8 mouse cellular contexts compared by ENCODE assay signal in genomic region chr5:118655025-118655424, GRCm38 (mm10).
DNase-seq lines count a peak whose midpoint lies in the region; ATAC-seq and TF ChIP-seq lines count a peak whose summit lies in the region.

No protein-coding gene starts in this region.

- H3K36me3 ChIP-seq in intestine, embryonic 14.5 days (ENCODE audit: control insufficient read depth, insufficient read depth, low read length) = no peaks in the 10 kb centered on the region
- H3K36me3 ChIP-seq in intestine, embryonic 16.5 days (ENCODE audit: control insufficient read depth, insufficient read depth, low read length) = no peaks in the 10 kb centered on the region
- no peaks in the 10 kb centered on the region for H3K36me3 ChIP-seq in kidney, embryonic 16.5 days (ENCODE audit: insufficient read depth, low read length)
- H3K36me3 ChIP-seq in small intestine, adult 2 months (ENCODE audit: control insufficient read depth, insufficient read depth, low read length) = no peaks in the 10 kb centered on the region

- TF ChIP-seq CTCF in brain, embryonic 14.5 days (IDR thresholded peaks at IDR 0.05; ENCODE audit: borderline replicate concordance, extremely low read depth, insufficient read depth, insufficient read length) = peak; percentile 72
- peak; percentile 26; the same call in 1 of the 2 replicates for TF ChIP-seq CTCF in small intestine, adult 2 months (IDR thresholded peaks at IDR 0.05; ENCODE audit: extremely low read depth, insufficient read length, insufficient replicate concordance, low read depth, low read length)

- 33% methylated on average over 2 of the region's 2 CpGs for WGBS in intestine, embryonic 14.5 days
- 36% methylated on average over 2 of the region's 2 CpGs for WGBS in intestine, embryonic 16.5 days
- WGBS in kidney, embryonic 16.5 days = 52% methylated on average over 2 of the region's 2 CpGs
- 60% methylated on average over 2 of the region's 2 CpGs for WGBS in small intestine, adult 2 months

- H3K27me3 ChIP-seq in intestine, embryonic 14.5 days (replicated peaks; ENCODE audit: control insufficient read depth, insufficient read depth, low read length) = no peaks in the 10 kb centered on the region
- no peaks in the 10 kb centered on the region for H3K27me3 ChIP-seq in intestine, embryonic 16.5 days (replicated peaks; ENCODE audit: control insufficient read depth, insufficient read depth, low read length)
- H3K27me3 ChIP-seq in kidney, embryonic 16.5 days (ENCODE audit: insufficient read depth, low read length) = no peaks in the 10 kb centered on the region
- no peaks in the 10 kb centered on the region for H3K27me3 ChIP-seq in small intestine, adult 2 months (ENCODE audit: control insufficient read depth, insufficient read depth, low read length)

- H3K9ac ChIP-seq in intestine, embryonic 14.5 days (ENCODE audit: low read length) = no peak overlapping the region
- no peak overlapping the region for H3K9ac ChIP-seq in intestine, embryonic 16.5 days (ENCODE audit: low read depth, low read length)
- H3K9ac ChIP-seq in kidney, embryonic 16.5 days (replicated peaks; ENCODE audit: low read length) = no peak overlapping the region

- peaks cover 53% of the 10 kb centered on the region for H3K4me1 ChIP-seq in intestine, embryonic 14.5 days (replicated peaks; ENCODE audit: control insufficient read depth, insufficient read depth, low read length)
- H3K4me1 ChIP-seq in intestine, embryonic 16.5 days (ENCODE audit: control insufficient read depth, insufficient read depth, low read length) = peaks cover 35% of the 10 kb centered on the region
- peaks cover 22% of the 10 kb centered on the region for H3K4me1 ChIP-seq in kidney, embryonic 16.5 days (ENCODE audit: insufficient read depth, low read length)
- peaks cover 13% of the 10 kb centered on the region for H3K4me1 ChIP-seq in small intestine, adult 2 months (ENCODE audit: control insufficient read depth, insufficient read depth, insufficient read length, low read length)

- H3K27ac ChIP-seq in intestine, embryonic 14.5 days (ENCODE audit: low read depth) = no peak overlapping the region
- H3K27ac ChIP-seq in intestine, embryonic 16.5 days (ENCODE audit: low read length) = no peak overlapping the region
- H3K27ac ChIP-seq in kidney, embryonic 16.5 days (ENCODE audit: low read length) = no peak overlapping the region
- no peak overlapping the region for H3K27ac ChIP-seq in small intestine, adult 2 months (ENCODE audit: insufficient read depth, low read depth, low read length)

- TF ChIP-seq POLR2A in brain, embryonic 14.5 days (IDR thresholded peaks at IDR 0.05; ENCODE audit: borderline replicate concordance, extremely low read depth, insufficient read depth, insufficient read length, poor library complexity, severe bottlenecking) = no peak
- no peak for TF ChIP-seq POLR2A in small intestine, adult 2 months (IDR thresholded peaks at IDR 0.05; ENCODE audit: low read depth, low read length)

- 0 out of 2 replicates have a peak, but pooled peaks have one; percentile 48 for ATAC-seq in intestine, embryonic 14.5 days (replicated peaks; ENCODE audit: low FRiP score, low TSS enrichment, low read depth)
- ATAC-seq in intestine, embryonic 16.5 days = no peak
- 0 out of 2 replicates have a peak, but pooled peaks have one; percentile 59 for ATAC-seq in kidney, embryonic 16.5 days (ENCODE audit: low FRiP score, low TSS enrichment)
- ATAC-seq in frontal cortex, adult (ENCODE audit: low TSS enrichment) = no peak

- H3K4me2 ChIP-seq in intestine, embryonic 14.5 days (ENCODE audit: low read length) = no peak overlapping the region
- H3K4me2 ChIP-seq in intestine, embryonic 16.5 days (ENCODE audit: low read depth, low read length) = no peak overlapping the region
- H3K4me2 ChIP-seq in kidney, embryonic 16.5 days (replicated peaks; ENCODE audit: low read depth, low read length) = no peak overlapping the region

- no peaks in the 10 kb centered on the region for H3K9me3 ChIP-seq in intestine, embryonic 14.5 days (ENCODE audit: control insufficient read depth, low read length)
- H3K9me3 ChIP-seq in intestine, embryonic 16.5 days (ENCODE audit: control insufficient read depth, low read length) = no peaks in the 10 kb centered on the region
- no peaks in the 10 kb centered on the region for H3K9me3 ChIP-seq in kidney, embryonic 16.5 days (ENCODE audit: low read length)

- no peak for DNase-seq in intestine, embryonic 14.5 days (ENCODE audit: low spot score)
- peak; percentile 39 for DNase-seq in CD4-positive helper T cell, adult 2 months (ENCODE audit: low read depth, low spot score)
- DNase-seq in brain, embryonic 14.5 days (ENCODE audit: low read depth) = peak; percentile 86
- DNase-seq in adrenal gland, adult 18-20 months (ENCODE audit: low spot score in 2 of 2) = no peak

- no peak overlapping the region for H3K4me3 ChIP-seq in intestine, embryonic 14.5 days (ENCODE audit: low read depth, low read length)
- H3K4me3 ChIP-seq in intestine, embryonic 16.5 days (ENCODE audit: low read length) = no peak overlapping the region
- no peak overlapping the region for H3K4me3 ChIP-seq in kidney, embryonic 16.5 days (ENCODE audit: low read length)
- no peak overlapping the region for H3K4me3 ChIP-seq in small intestine, adult 2 months (ENCODE audit: low read depth, low read length)

Comparison
In these comparisons a context has a peak if more than half of its experiments do, and no peak if none do; other contexts are left out.
1. ATAC-seq: peak in intestine, embryonic 14.5 days (single experiment) and kidney, embryonic 16.5 days (single experiment); none in intestine, embryonic 16.5 days (single experiment) and frontal cortex, adult (single experiment).
2. DNase-seq: peak in CD4-positive helper T cell, adult 2 months (single experiment) and brain, embryonic 14.5 days (single experiment); none in intestine, embryonic 14.5 days (single experiment) and adrenal gland, adult 18-20 months (0 of 2).